Mouse (Mus musculus): ENCODE measurements around the gene Lcn9.

- TF ChIP-seq USF1 (IDR thresholded peaks at IDR 0.05; ENCODE audit: low read depth) (no peak), POLR2A (IDR thresholded peaks at IDR 0.05; ENCODE audit: insufficient read length, low read depth) (no peak), TCF12 (IDR thresholded peaks at IDR 0.05; ENCODE audit: insufficient read depth, poor library complexity, severe bottlenecking) (no peak), MYOD1 (IDR thresholded peaks at IDR 0.05; ENCODE audit: control insufficient read depth in 1 of 3, insufficient read length in 2 of 3, low read depth in 2 of 3) (no peak), MAX (IDR thresholded peaks at IDR 0.05; ENCODE audit: low read depth) (no peak)
Observed at GRCm38 (mm10) chr2:25830786-25831185, 7.8 kb downstream of the Lcn9 start.

All from myocyte (in vitro differentiated cells).